Mouse (Mus musculus) thymus, adult 2 months (tissue): ENCODE data around the gene Metap2.

ENCODE experiments used
- CTCF ChIP-seq: fragments of 200-500 bp; IDR thresholded peaks from 2 replicates; pipeline ENCODE4 v1.5.1; 2012; ENCODE audit warnings: mild to moderate bottlenecking, control low read depth, low read length, moderate library complexity, borderline replicate concordance; ENCODE audit not compliant: control insufficient read depth, poor library complexity, insufficient read depth; ENCODE audit errors: extremely low read depth
- POLR2A ChIP-seq: fragments of 200-500 bp; IDR thresholded peaks from 2 replicates; pipeline ENCODE4 v1.6.1; 2012; ENCODE audit warnings: mild to moderate bottlenecking, low read length, control low read depth, moderate library complexity; ENCODE audit not compliant: control insufficient read depth, poor library complexity, insufficient read depth; ENCODE audit errors: extremely low read depth

DNA sequence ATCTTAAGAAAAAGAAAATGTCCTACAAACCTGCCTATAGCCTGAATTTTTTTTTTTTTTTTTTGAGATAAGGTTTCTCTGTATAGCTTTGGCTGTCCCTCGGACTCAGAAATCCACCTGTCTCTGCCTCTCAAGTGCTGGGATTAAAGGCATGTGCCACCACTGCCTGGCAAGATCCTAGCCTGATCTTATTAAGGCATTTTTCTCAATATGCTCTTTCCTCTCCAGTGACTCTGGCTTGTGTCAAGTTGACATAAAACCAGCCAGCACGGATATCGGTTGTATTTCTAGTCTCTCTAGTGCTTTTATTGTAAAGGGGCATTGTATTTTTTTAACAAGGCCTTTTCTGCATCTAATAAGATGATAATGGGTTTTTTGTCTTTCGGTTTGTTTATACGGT, 27.8 kb upstream of the Metap2 start:
- TF ChIP-seq CTCF (no peak), POLR2A (no peak)
